Mouse (Mus musculus) NIH3T3 (cell line): ENCODE data around the gene Lhfpl4.

ENCODE experiments used
- DNase-seq: peaks from one replicate; pipeline ENCODE4 v3.0.0-alpha.2; 2012; ENCODE audit warnings: low read depth

The Lhfpl4 gene

GRCm38 (mm10) chr6:113168316-113168975 is 26.7 kb downstream of the Lhfpl4 start:
- DNase-seq: no peak

- DNase-seq: peak; percentile 95
These were observed 28.4 kb downstream of the Lhfpl4 start for GRCm38 (mm10) chr6:113166661-113167251.

- no peak for DNase-seq
These were observed 31.7 kb downstream of the Lhfpl4 start for GRCm38 (mm10) chr6:113163513-113163912.

- DNase-seq: no peak
These were observed 33.2 kb downstream of the Lhfpl4 start for GRCm38 (mm10) chr6:113161982-113162381.

GRCm38 (mm10) chr6:113160106-113160505 is 35.1 kb downstream of the Lhfpl4 start:
- DNase-seq: no peak

GRCm38 (mm10) chr6:113156064-113156463 is 39.1 kb downstream of the Lhfpl4 start:
- no peak for DNase-seq

GRCm38 (mm10) chr6:113154886-113155285 is 40.3 kb downstream of the Lhfpl4 start:
- no peak for DNase-seq

GRCm38 (mm10) chr6:113154071-113154470 is 41.1 kb downstream of the Lhfpl4 start:
- no peak for DNase-seq

GRCm38 (mm10) chr6:113145249-113145648 is 49.9 kb downstream of the Lhfpl4 start:
- no peak for DNase-seq

GRCm38 (mm10) chr6:113144764-113145163 is 50.4 kb downstream of the Lhfpl4 start:
- DNase-seq: no peak

GRCm38 (mm10) chr6:113141389-113142094 is 53.6 kb downstream of the Lhfpl4 start:
- DNase-seq: no peak

GRCm38 (mm10) chr6:113133360-113133759 is 61.8 kb downstream of the Lhfpl4 start:
- peak; percentile 73 for DNase-seq

- DNase-seq: no peak
These were observed 74.4 kb downstream of the Lhfpl4 start for GRCm38 (mm10) chr6:113120806-113121205.
